Mouse (Mus musculus) gastrocnemius, postnatal 10 days (tissue): ENCODE measurements at regions not wholly inside any gene's neighbourhood (a gene's known extent, or its start where the extent isn't known, plus 50 kb on each side); places are given as distances from the start of the nearest gene placed in this dataset.

ENCODE experiments used
- DNase-seq: peaks from one replicate; pipeline ENCODE4 v3.0.0; 2021; ENCODE audit warnings: mixed read lengths

DNA sequence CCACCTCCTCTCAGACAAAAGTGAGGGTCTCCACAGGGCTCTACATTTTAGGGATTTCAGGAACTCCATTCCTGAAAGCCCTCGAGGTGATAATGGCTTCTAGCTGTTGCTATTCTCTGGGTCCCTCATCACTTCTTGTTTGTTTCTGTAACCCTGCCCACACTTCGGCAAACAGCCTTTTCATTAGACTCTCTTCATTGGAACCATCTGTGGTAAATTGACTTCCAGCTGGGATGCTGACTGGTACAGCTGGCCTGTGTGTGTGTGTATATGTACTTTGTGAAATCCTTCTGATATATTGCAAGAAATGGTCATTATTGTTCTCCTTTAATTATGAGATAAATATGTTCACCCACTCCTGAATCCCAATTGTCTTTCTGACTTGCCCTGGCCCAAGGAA lies 50.3 kb downstream of the Gm10192 start:
- no peak for DNase-seq

GRCm38 (mm10) chr4:97127780-97128179 lies 55.2 kb downstream of the Gm10192 start:
- peak; percentile 15 for DNase-seq

DNA sequence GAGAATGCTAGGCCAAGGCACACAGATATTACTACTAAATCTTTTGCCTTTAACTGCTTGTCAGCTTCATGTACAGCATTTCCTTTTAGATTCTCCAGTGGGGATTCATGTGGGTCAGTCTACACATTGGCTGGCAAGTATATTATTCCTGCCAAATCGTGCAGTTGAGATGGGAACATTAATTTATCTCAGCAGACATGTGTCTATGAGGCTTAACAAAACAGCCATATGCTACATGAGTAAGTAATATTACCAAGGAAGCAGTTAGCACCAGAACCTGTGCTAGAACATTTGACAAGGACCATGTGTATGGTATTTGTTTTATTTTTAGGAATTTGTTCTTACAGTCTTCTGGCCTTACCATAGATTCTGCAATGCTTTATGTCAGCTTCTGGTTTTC lies 59.1 kb downstream of the Gm10192 start:
- no peak for DNase-seq

DNA sequence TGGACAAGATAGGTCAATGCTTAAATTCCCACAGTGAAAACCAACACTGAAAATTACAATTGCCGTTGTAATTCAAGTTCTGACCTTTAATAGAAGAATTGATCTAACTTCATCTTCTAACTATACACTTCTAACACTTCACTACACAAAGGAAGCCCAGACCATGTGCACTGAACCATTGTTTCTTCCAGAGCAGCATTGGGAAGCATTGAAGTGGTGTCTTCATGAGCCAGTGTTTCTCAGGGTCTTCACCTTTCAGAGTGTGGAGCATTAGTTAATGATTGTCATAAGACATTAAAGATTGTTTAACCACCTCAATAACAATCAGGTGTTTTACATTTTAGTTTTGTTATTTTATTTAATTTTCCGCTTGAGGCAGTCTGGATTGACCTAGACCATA lies 61.0 kb downstream of the Gm10192 start:
- DNase-seq, result no peak

DNA sequence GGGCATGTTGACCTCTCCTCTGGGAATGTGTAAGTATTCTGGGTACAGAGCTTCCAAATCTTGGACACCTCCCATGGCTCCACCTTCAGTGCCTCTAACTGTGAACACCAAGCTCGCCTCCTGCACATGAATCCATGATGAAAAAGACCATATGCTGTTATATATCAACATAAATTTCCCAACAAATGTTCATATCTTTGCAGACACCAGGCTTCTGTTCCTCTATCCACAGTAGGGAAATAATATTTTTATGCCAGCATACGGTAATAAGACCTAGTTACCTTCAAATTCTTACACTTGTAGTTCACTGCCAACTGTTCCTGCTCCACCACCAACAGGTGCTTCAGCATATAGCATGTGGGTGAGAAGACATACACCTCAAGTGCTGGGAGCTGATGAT lies 63.5 kb downstream of the Gm10192 start:
- DNase-seq, result no peak

DNA sequence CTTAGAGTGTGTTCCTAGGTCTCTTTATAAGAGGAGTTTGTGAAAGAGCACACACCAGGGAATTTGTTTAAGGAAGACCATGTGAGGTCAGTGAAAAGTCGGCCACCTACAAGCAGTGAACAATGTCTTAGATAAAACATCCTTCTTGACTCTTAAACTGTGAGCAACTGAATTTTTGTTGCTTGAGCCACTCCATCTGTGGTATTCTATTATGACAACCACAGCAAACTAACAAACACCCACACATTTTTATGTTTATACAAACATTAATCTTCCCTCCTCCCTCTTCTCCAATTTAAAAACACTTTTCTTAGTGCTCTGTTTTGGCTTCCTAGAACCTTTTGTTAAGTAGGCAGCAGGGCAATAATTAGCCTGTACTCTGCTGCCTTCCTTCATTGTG lies 66.0 kb downstream of the Gm10192 start:
- no peak for DNase-seq

DNA sequence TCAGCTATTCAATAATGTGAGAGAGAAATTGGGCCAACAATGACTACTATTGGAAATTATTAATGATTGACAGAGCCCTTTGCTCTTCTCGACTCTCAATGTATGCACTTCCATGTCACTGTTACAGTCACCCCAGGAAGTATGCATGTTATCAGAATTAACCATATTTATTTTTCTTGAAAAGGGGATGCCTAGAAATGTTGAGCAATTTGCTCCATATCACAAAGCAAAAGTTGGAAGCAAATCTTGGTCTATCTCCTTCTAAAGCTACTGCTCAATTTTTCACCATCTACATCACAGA lies 80.3 kb downstream of the Gm10192 start:
- DNase-seq, result no peak

GRCm38 (mm10) chr4:97101911-97102751 lies 80.8 kb downstream of the Gm10192 start:
- no peak for DNase-seq

- no peak for DNase-seq
Observed at GRCm38 (mm10) chr4:97099721-97100120, 83.2 kb downstream of the Gm10192 start.

GRCm38 (mm10) chr4:97093576-97093975 lies 89.4 kb downstream of the Gm10192 start:
- DNase-seq, result no peak

- no peak for DNase-seq
Observed at GRCm38 (mm10) chr4:97050735-97051134, 132.2 kb downstream of the Gm10192 start.

GRCm38 (mm10) chr4:97049045-97049674 lies 133.8 kb downstream of the Gm10192 start:
- DNase-seq, result no peak

- DNase-seq, result peak; percentile 36
Observed at GRCm38 (mm10) chr4:97037693-97038348, 145.1 kb downstream of the Gm10192 start.

DNA sequence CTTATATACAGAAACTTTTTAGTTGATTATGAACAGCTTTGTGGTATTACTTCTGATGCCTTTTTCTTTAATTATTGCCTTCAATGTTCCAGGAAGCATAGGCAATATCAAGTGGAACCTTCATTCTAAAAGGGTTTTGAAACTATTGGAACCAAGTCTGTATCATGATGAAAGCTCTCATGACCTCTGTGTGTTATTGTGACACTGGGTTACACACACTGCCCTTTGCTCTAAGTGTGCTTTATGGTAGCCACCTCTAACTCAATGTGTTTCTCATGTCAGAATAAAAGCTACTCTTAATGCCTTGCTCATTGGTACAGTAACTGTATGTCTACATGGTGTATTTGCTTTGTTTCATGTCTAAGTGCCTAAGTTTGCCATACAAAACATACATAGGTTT lies 154.0 kb downstream of the Gm10192 start:
- no peak for DNase-seq

DNA sequence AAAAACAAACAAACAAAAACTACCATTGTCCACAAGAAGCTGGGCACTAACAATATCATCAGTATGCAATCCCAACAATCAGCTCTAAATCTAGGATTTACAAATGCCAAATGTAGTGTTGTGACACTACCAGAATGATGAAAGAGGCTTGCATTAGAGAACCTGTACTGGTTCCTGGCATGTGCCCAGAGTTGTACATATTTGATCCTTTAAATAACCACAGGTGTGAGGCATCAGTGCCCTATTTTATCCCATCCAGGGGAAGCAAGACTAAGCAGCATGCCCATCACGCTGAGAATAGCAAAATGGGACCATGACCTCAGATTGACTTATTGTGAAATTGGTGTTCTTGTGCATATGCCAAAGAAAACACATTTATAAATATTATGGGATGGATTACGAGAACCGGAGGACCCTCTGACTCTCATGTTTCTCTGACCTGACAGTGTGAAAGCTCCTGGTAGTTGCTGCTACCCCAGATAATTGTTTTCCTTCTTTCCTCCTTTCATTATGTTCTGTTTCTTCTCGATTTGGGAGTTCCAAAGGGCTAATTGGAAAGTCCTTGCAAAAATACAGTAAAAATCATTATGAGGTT lies 157.4 kb downstream of the Gm10192 start:
- no peak for DNase-seq

DNA sequence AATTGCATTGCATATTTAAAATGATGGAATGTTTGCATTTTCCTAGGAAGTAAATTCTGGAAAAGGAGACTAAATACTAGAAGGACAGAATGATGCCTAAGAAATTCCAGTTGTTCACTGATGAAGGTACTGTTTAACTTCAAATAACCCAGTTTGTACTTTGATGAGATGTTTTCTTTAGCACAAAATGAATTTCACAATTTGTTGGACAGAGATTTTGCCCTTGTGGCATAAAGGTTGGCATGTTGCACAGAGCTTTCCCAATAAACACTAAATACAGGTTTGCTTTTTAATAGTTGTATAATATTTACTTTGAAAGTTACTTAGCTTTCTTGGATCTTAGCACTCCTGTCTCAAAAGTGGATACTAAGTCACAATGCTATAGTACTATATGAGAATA lies 181.6 kb downstream of the Gm10192 start:
- DNase-seq, result no peak

DNA sequence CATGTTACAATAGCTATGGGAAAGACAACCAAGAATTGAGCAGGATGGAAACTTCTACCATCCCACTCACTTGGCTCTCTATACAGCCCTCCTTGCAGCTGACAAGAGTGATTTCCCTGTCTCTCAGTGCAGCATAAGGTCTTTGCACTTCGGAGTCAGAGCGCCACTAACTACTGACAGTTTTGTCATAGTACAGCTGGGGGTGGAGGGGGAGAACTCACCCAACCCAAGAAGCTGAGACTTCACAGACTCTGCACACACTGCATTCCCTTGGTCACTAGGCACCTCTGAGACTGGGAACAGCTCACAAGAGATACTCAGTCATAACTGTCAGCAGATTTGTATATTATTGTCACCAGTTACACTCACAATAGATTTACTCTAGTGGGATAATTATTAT lies 195.3 kb upstream of the Gm12695 start:
- no peak for DNase-seq

DNA sequence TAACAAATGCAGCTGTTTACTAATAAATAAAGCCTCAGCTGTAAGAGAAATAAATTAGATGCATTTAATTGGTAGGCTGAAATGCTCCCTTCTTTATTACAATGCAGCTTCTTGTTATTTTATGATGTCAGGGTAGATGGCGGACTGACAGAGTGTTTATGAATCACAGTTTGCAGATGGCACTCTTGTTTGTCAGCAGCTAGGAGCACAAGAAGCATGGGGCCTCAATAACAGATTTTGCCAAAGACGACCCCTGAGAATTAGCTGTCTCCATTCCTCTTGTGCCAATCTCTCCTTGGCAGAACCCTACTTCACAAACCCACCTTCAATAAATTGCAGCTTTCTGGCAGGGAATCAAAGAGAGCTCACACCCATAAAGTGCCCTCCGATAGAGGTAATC lies 194.9 kb upstream of the Gm12695 start:
- no peak for DNase-seq

GRCm38 (mm10) chr4:96974935-96975334 lies 189.9 kb upstream of the Gm12695 start:
- DNase-seq, result no peak

GRCm38 (mm10) chr4:96973804-96974203 lies 188.8 kb upstream of the Gm12695 start:
- no peak for DNase-seq

DNA sequence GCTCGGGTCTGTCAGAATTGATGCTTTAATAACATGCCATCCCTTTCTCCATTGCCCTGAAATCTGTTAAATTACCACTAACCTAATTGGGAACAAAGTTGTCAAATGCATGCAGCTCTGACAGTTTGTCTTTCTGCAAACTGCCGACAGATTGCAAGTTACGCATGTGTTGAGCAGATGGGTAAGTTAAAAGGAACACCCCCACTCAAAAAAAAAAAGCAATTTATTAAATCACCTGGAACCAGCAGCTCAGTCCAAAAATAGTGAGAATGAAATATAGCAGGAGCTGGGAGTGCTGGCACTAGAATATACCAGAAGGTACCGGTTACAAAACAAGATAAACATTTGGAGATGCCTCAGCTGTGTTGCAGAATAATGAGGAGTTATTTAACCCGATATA lies 184.2 kb upstream of the Gm12695 start:
- DNase-seq, result no peak

GRCm38 (mm10) chr4:96968545-96969164 lies 183.7 kb upstream of the Gm12695 start:
- no peak for DNase-seq
